Mouse (Mus musculus): ENCODE results near the gene Itga2b.

DNA sequence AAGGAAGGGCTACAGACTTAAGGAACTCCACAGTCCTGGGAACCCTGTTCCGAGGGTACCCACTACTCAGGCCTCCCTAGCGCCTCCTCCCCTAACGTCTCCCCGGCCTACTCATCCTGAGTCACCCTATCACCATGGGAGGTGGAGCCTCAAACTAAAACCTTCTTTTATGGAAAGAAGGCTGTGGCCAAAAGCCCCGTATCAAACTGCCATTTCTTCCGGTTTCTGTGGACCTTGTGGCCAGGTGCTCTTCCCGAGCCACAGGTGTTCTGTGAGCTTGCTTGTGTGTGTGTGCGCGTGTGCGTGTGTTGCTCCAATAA lies 33.5 kb downstream of the Itga2b start:
- no peak for TF ChIP-seq CTCF (IDR thresholded peaks at IDR 0.05; ENCODE audit: control insufficient read depth, insufficient read depth, low read length)
- TF ChIP-seq POLR2A (IDR thresholded peaks at IDR 0.05; ENCODE audit: borderline replicate concordance, control insufficient read depth, low read depth, low read length), result no peak

Measured in bone marrow, adult 2 months (tissue).